Mouse (Mus musculus) CD8-positive naive resting alpha-beta T cell, adult 2 months (primary cell): Measurements from ENCODE around the gene Klk11.

ENCODE experiments used
- DNase-seq, 2 experiments: peaks; one replicate each; pipeline ENCODE4 v3.0.0; 2022; ENCODE audit warnings: low read depth in 2 of 2, low spot score in 2 of 2

Gene Klk11

GRCm38 (mm10) chr7:43774364-43774763 lies at the start of gene Klk11:
Gene Klk11, plus strand, starts transcription at chr7:43774604.
- no peak for DNase-seq

- DNase-seq = no peak
These were observed 26.6 kb upstream of the Klk11 start for GRCm38 (mm10) chr7:43747788-43748187.

- no peak for DNase-seq
These were observed 21.6 kb upstream of the Klk11 start for GRCm38 (mm10) chr7:43752806-43753205.

GRCm38 (mm10) chr7:43766484-43766883 lies 7.9 kb upstream of the Klk11 start:
- DNase-seq = no peak

GRCm38 (mm10) chr7:43768597-43768996 lies 5.8 kb upstream of the Klk11 start, which contains the start of gene Klk12:
Gene Klk12, plus strand, starts transcription at chr7:43768897.
- DNase-seq = no peak

- no peak for DNase-seq
These were observed 4.8 kb upstream of the Klk11 start for GRCm38 (mm10) chr7:43769636-43770035.

GRCm38 (mm10) chr7:43770701-43771100 lies 3.7 kb upstream of the Klk11 start:
- DNase-seq = no peak

- no peak for DNase-seq
These were observed 2.5 kb upstream of the Klk11 start for GRCm38 (mm10) chr7:43771916-43772315.

- no peak for DNase-seq
These were observed 1.5 kb upstream of the Klk11 start for GRCm38 (mm10) chr7:43772901-43773300.

- no peak for DNase-seq
These were observed 398 bp downstream of the Klk11 start for GRCm38 (mm10) chr7:43774802-43775201.

- no peak for DNase-seq
These were observed 1.1 kb downstream of the Klk11 start for GRCm38 (mm10) chr7:43775311-43776057.

- no peak for DNase-seq
These were observed 2.1 kb downstream of the Klk11 start for GRCm38 (mm10) chr7:43776506-43776905.

- DNase-seq = no peak
These were observed 3.0 kb downstream of the Klk11 start for GRCm38 (mm10) chr7:43777423-43777822.

GRCm38 (mm10) chr7:43778176-43778970 lies 4.0 kb downstream of the Klk11 start:
- DNase-seq = no peak

GRCm38 (mm10) chr7:43780241-43780640 lies 5.8 kb downstream of the Klk11 start:
- DNase-seq = no peak

- no peak for DNase-seq
These were observed 6.3 kb downstream of the Klk11 start, which contains the start of gene Klk10 for GRCm38 (mm10) chr7:43780746-43781145. Gene Klk10, plus strand, starts transcription at chr7:43781035.

- no peak for DNase-seq
These were observed 7.1 kb downstream of the Klk11 start for GRCm38 (mm10) chr7:43781541-43781940.

- peak; percentile 65 to 77 for DNase-seq
These were observed 8.2 kb downstream of the Klk11 start for GRCm38 (mm10) chr7:43782275-43783265.

GRCm38 (mm10) chr7:43785286-43785685 lies 10.9 kb downstream of the Klk11 start:
- DNase-seq = no peak

- no peak for DNase-seq
These were observed 13.7 kb downstream of the Klk11 start for GRCm38 (mm10) chr7:43788096-43788495.

GRCm38 (mm10) chr7:43789295-43789694 lies 14.9 kb downstream of the Klk11 start:
- DNase-seq = no peak
